Mouse (Mus musculus) heart, embryonic 14.5 days (tissue): Measurements from ENCODE around the gene Mfsd9. TPM values are rescaled to one million over a fixed set of nuclear protein-coding genes. Genes with fewer than 3 reads are reported as not detected.

Experiments used
- ATAC-seq: fragments of 200-750 bp; cut with Nextera tagmentation; 2 replicates; pipeline ENCODE4 v1.8.0; 2017; ENCODE audit warnings: low read depth, moderate TSS enrichment; ENCODE audit not compliant: insufficient number of reproducible peaks, insufficient read depth, low FRiP score
- H3K27ac ChIP-seq, 2 experiments: fragments of 200-500 bp in 1 of 2; fragments of 300-500 bp in 1 of 2; sonication (generic) in 1 of 2; replicated peaks in 1 of 2; 2 replicates each; pipeline ENCODE4 v1.5.1; 2012 to 2014; ENCODE audit warnings: low read depth in 2 of 2, low read length in 2 of 2, control low read depth in 1 of 2, mild to moderate bottlenecking in 1 of 2, mixed read lengths in 1 of 2; ENCODE audit not compliant: control insufficient read depth in 1 of 2, insufficient read depth in 1 of 2
- H3K27me3 ChIP-seq: fragments of 300-500 bp; sonication (generic); 2 replicates; pipeline ENCODE4 v1.6.1; 2014; ENCODE audit warnings: mild to moderate bottlenecking, low read length, control low read depth; ENCODE audit not compliant: control insufficient read depth, insufficient read depth
- H3K36me3 ChIP-seq: fragments of 300-500 bp; sonication (generic); 2 replicates; pipeline ENCODE4 v1.6.1; 2014; ENCODE audit warnings: mild to moderate bottlenecking, control low read depth, low read length, mixed read lengths; ENCODE audit not compliant: control insufficient read depth, insufficient read depth
- H3K4me1 ChIP-seq, 2 experiments: fragments of 200-500 bp in 1 of 2; fragments of 300-500 bp in 1 of 2; sonication (generic) in 1 of 2; 2 replicates each; pipeline ENCODE4 v1.6.1; 2012 to 2014; ENCODE audit warnings: low read length in 2 of 2, control low read depth in 1 of 2, mixed read lengths in 1 of 2; ENCODE audit not compliant: control insufficient read depth in 2 of 2, insufficient read depth in 2 of 2
- H3K4me2 ChIP-seq: fragments of 300-500 bp; sonication (generic); 2 replicates; pipeline ENCODE4 v1.6.1; 2014; ENCODE audit warnings: mild to moderate bottlenecking, low read length
- H3K4me3 ChIP-seq, 2 experiments: fragments of 200-500 bp in 1 of 2; fragments of 300-500 bp in 1 of 2; sonication (generic) in 1 of 2; 2 replicates each; pipeline ENCODE4 v1.5.1; 2012 to 2014; ENCODE audit warnings: low read length in 2 of 2, mild to moderate bottlenecking in 2 of 2, control low read depth in 1 of 2, low read depth in 1 of 2, moderate library complexity in 1 of 2; ENCODE audit not compliant: control insufficient read depth in 1 of 2, insufficient read depth in 1 of 2
- H3K9ac ChIP-seq: fragments of 300-500 bp; sonication (generic); 2 replicates; pipeline ENCODE4 v1.6.1; 2014; ENCODE audit warnings: mild to moderate bottlenecking, low read length
- H3K9me3 ChIP-seq: fragments of 300-500 bp; sonication (generic); 2 replicates; pipeline ENCODE4 v1.6.1; 2016; ENCODE audit warnings: low read length, control low read depth; ENCODE audit not compliant: control insufficient read depth
- WGBS: fragments of 180-500 bp; shearing (Covaris S2); extraction: QIAGEN DNeasy Blood & Tissue Kit; methylation state at CpG from one replicate; pipeline ENCODE4 v1.1.7; 2014; 5-methylcytosine and 5-hydroxymethylcytosine counted together
- polyA plus RNA-seq: library from polyadenylated mRNA; unstranded; fragments of >200 nt; fragmentation: Nextera tagmentation; extraction: Ambion mirVana; gene quantifications from 2 replicates; pipeline ENCODE4 v1.2.1, GENCODE M21; 2014

Mfsd9 gene
- polyA plus RNA-seq, 1 experiment from 2014 or later = 1.8 TPM

GRCm38 (mm10) chr1:40799121-40799520 lies 8.6 kb upstream of the Mfsd9 start:
- no peaks in the 10 kb centered on the region for H3K27me3 ChIP-seq
- no peaks in the 10 kb centered on the region for H3K36me3 ChIP-seq
- 83% methylated on average over 8 of the region's 8 CpGs for WGBS
- no peak overlapping the region for H3K4me3 ChIP-seq
- no peak overlapping the region for H3K27ac ChIP-seq
- no peaks in the 10 kb centered on the region for H3K9me3 ChIP-seq
- H3K4me2 ChIP-seq = no peak overlapping the region
- H3K9ac ChIP-seq = no peak overlapping the region
- no peak for ATAC-seq
- peaks cover 4 to 9% of the 10 kb centered on the region in 2 experiments; a peak in 3 of 4 replicates for H3K4me1 ChIP-seq

- Histone ChIP-seq H3K27me3 (no peaks in the 10 kb centered on the region), H3K4me3 (no peak overlapping the region), H3K9ac (no peak overlapping the region), H3K4me1 (no peaks in the 10 kb centered on the region), H3K27ac (no peak overlapping the region), H3K4me2 (no peak overlapping the region), H3K9me3 (no peaks in the 10 kb centered on the region), H3K36me3 (no peaks in the 10 kb centered on the region)
- 13% methylated on average over 5 of the region's 5 CpGs for WGBS
- no peak for ATAC-seq
Measured at GRCm38 (mm10) chr1:40797348-40797747, 6.9 kb upstream of the Mfsd9 start.

- no peak for ATAC-seq
- H3K9me3 ChIP-seq = no peaks in the 10 kb centered on the region
- 88% methylated on average over 1 of the region's 1 CpGs for WGBS
- no peak overlapping the region for H3K4me2 ChIP-seq
- H3K36me3 ChIP-seq = no peaks in the 10 kb centered on the region
- no peak overlapping the region for H3K9ac ChIP-seq
- no peak overlapping the region for H3K4me3 ChIP-seq
- H3K4me1 ChIP-seq = no peaks in the 10 kb centered on the region
- no peak overlapping the region for H3K27ac ChIP-seq
- H3K27me3 ChIP-seq = no peaks in the 10 kb centered on the region
Measured at GRCm38 (mm10) chr1:40795508-40795907, 5.0 kb upstream of the Mfsd9 start.

GRCm38 (mm10) chr1:40789666-40790233 lies 737 bp downstream of the Mfsd9 start:
- no peak for ATAC-seq
- H3K4me3 ChIP-seq = peak overlapping the region; percentile 71 to 80
- 36% methylated on average over 5 of the region's 5 CpGs for WGBS
- H3K36me3 ChIP-seq = no peaks in the 10 kb centered on the region
- no peaks in the 10 kb centered on the region for H3K27me3 ChIP-seq
- peak overlapping the region; percentile 76 for H3K4me2 ChIP-seq
- peaks cover 0 to 4% of the 10 kb centered on the region in 2 experiments; a peak in 1 of 4 replicates for H3K4me1 ChIP-seq
- no peaks in the 10 kb centered on the region for H3K9me3 ChIP-seq
- H3K9ac ChIP-seq = peak overlapping the region; percentile 75
- 0 out of 4 replicates have a peak overlapping the region, but pooled peaks of 1 of the 2 experiments have one; percentile 24 for H3K27ac ChIP-seq

DNA sequence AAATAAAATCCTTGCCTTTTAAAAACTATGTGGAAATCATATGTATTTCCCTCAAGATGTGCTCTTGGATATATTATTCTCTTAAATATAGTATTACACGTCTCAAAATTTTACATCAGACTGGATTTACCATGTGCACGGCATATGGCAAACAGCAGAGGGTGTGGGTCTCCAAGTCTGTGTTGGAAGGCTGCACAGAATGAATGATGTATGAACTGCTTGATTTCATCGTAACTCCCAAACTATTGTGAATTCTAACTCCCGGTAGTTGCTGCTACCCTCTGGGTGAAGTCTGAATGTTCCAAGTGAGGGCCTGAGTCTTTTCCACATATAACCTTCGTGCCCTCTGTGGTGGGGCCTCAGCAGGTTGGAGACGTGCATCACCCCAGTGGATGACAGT lies 1.5 kb downstream of the Mfsd9 start:
- ATAC-seq = no peak
- Histone ChIP-seq H3K27me3 (no peaks in the 10 kb centered on the region), H3K4me2 (no peak overlapping the region), H3K4me1 (peaks cover 0 to 4% of the 10 kb centered on the region in 2 experiments; a peak in 1 of 4 replicates), H3K27ac (no peak overlapping the region), H3K4me3 (no peak overlapping the region), H3K9me3 (no peaks in the 10 kb centered on the region), H3K9ac (no peak overlapping the region), H3K36me3 (peaks cover 4% of the 10 kb centered on the region; the same call in 1 of the 2 replicates)
- WGBS = 84% methylated on average over 6 of the region's 6 CpGs

- peaks cover 0 to 4% of the 10 kb centered on the region in 2 experiments; a peak in 1 of 4 replicates for H3K4me1 ChIP-seq
- no peak overlapping the region for H3K27ac ChIP-seq
- no peak overlapping the region for H3K4me2 ChIP-seq
- no peak for ATAC-seq
- whole genome bisulfite sequencing = 84% methylated on average over 11 of the region's 11 CpGs
- H3K9ac ChIP-seq = no peak overlapping the region
- peaks cover 9% of the 10 kb centered on the region; the same call in 1 of the 2 replicates for H3K36me3 ChIP-seq
- H3K9me3 ChIP-seq = no peaks in the 10 kb centered on the region
- H3K27me3 ChIP-seq = no peaks in the 10 kb centered on the region
- no peak overlapping the region for H3K4me3 ChIP-seq
Measured at GRCm38 (mm10) chr1:40785876-40786445, 4.5 kb downstream of the Mfsd9 start.

- 87% methylated on average over 9 of the region's 9 CpGs for WGBS
- Histone ChIP-seq H3K27me3 (no peaks in the 10 kb centered on the region), H3K4me2 (no peak overlapping the region), H3K27ac (no peak overlapping the region), H3K4me3 (no peak overlapping the region), H3K4me1 (no peaks in the 10 kb centered on the region), H3K36me3 (peaks cover 22% of the 10 kb centered on the region), H3K9ac (no peak overlapping the region), H3K9me3 (peaks cover 6% of the 10 kb centered on the region; the same call in 1 of the 2 replicates)
- ATAC-seq = no peak
Measured at GRCm38 (mm10) chr1:40784306-40784705, 6.2 kb downstream of the Mfsd9 start.
